In genomic region chr13:59413885-59414284, GRCm38 (mm10) we compare ENCODE assay signal across 18 mouse cellular contexts.
"Had no signal": no experiment of that assay in that cellular context is flagged by ENCODE, and none has a peak within 500 bp of the region (broad histone marks: within the 10 kb centered on the region; RNA-seq: fewer than 3 reads in every experiment).

No protein-coding gene starts in this region.

- H3K4me3 ChIP-seq: midbrain, embryonic 10.5 days; midbrain, embryonic 12.5 days; myocyte; neural tube, embryonic 13.5 days; neural tube, embryonic 15.5 days had no signal

- H3K27me3 ChIP-seq: midbrain, embryonic 12.5 days; neural tube, embryonic 13.5 days; neural tube, embryonic 15.5 days had no signal

- H3K36me3 ChIP-seq: midbrain, embryonic 10.5 days; midbrain, embryonic 12.5 days; neural tube, embryonic 13.5 days; neural tube, embryonic 15.5 days had no signal

- DNase-seq: lung, embryonic 14.5 days; lung, postnatal 10 days; lung, postnatal 4 days; midbrain, embryonic 14.5 days; retina, postnatal 1 day; right cerebral cortex, adult 18-20 months; right cerebral cortex, postnatal 25 days; right cerebral cortex, postnatal 4 days; spleen, adult 18-20 months; thymus, adult 18-20 months; thymus, postnatal 14 days; thymus, postnatal 36 days had no signal

- H3K4me1 ChIP-seq: midbrain, embryonic 12.5 days; neural tube, embryonic 13.5 days; neural tube, embryonic 15.5 days had no signal

- H3K9ac ChIP-seq: lung, embryonic 14.5 days; midbrain, embryonic 12.5 days; neural tube, embryonic 13.5 days; neural tube, embryonic 15.5 days had no signal

- ATAC-seq: midbrain, embryonic 16.5 days had no signal

- H3K27ac ChIP-seq: midbrain, embryonic 10.5 days; midbrain, embryonic 12.5 days; neural tube, embryonic 13.5 days; neural tube, embryonic 15.5 days had no signal

- H3K9me3 ChIP-seq: midbrain, embryonic 10.5 days; midbrain, embryonic 12.5 days; neural tube, embryonic 13.5 days; neural tube, embryonic 15.5 days had no signal

- H3K4me2 ChIP-seq: lung, embryonic 14.5 days; midbrain, embryonic 12.5 days; neural tube, embryonic 13.5 days; neural tube, embryonic 15.5 days had no signal
